Mouse (Mus musculus) right cerebral cortex, postnatal 10 days (tissue): Measurements from ENCODE around the gene Polr1a.

ENCODE experiments used
- DNase-seq, 2 experiments: peaks; one replicate each; pipeline ENCODE4 v3.0.0; 2021; ENCODE audit warnings: low spot score in 2 of 2

Gene Polr1a

DNA sequence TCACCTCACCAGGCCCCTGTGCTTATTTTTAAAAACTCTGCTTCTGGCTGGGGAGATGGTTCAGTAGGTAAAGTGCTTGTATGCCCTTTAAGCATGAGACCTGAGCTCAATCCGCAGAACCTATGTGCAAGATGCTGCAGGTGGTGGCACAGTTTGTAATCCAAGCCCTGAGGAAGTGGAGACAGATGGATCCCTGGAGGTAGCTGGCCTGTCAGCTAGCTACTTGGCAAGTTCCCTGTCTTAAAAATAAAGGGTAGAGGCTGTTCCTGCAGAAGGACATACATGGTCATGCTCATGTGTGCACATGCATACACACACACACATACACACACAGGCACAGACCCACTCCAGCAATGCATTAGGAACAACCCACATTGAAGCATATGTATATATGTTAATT is 88.4 kb downstream of the Polr1a start:
- peak in 1 of 2 experiments; percentile 22 for DNase-seq

DNA sequence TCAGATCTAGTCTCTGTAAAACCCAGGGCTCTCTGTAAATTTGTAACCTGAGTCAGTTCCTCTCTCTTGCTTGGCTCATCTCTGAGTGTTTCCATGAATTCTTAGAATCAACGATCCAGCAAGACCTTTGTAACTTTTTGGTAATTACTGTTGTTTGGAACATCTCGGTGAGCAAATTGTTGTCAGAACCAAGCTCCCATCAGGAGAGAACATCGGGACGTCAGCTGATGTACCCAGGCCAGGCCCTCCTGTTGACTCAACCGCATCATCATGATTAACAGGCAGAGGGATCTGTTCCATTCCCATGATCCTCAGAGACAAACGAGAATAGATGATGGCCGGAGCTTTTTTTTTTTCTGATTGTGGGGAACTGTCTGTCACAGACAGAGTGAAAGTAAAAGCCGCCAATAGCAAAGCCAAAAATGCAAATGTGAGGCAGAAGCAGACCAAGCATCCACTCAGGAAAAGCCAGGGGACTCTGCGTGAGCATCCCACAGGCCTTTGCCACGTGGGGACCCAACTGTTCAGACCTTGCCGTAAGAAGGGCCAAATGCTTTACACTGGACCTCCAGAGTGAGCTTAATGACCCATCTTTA is 91.2 kb downstream of the Polr1a start:
- no peak for DNase-seq

DNA sequence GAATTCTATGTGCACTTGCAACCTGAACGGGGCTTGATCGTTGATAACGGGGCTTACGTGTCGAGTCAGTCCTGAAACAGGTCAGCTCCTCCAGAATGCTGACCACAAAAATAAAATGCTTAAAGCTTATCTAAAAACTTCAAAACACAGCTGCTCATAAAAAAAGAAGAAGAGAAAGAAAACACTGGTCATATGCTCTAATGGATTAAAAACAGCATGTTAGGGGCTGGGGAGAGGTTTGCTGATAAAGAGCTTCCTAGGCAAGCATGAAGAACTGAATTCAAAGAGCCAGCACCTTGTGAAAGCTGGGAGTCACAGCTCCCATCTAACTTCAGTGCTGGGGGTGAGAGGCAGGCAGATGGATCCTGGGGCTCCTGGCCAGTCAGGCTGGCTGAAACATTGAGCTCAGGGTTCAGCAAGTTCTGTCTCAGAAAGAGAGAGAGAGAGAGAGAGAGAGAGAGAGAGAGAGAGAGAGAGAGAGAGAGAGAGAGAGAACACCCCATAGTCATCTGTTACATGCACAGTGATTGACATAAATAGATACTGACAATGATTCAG is 92.4 kb downstream of the Polr1a start:
- DNase-seq: no peak

DNA sequence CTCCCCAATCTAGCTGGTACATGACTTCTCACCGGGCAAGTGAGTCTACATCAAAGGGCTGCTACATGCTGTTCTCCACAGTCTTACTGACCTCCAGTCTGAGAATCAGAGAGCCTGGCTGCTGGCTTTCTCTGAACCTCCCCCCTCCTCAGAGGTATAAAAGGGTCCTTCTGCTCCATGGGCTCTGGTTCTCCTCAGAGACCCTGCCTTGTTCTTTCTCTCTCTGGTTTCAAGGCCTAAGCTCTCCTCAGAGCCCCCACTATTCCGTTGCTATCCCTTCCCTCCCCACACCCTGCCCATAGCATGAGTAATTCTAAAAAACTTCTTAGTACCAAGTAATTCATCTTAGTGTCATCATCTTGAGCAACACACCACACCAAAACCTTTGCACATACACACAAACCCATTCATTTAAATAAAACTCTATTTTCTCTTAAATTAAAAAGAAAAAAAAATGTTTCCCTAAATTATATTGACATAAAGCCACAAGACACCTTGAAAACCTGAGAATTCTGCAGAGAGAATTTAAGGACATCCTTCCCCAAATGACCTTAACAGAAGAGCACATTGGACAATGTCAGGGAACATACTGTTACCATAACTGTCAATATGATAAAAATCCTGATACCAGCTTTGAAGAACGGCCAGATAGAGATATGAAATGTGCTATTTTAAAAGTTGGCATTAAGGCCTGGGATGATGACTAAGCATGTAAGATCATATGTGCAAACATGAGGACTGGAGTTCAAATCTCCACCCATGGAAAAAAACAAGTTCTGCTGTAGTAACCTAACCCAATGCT is 98.8 kb downstream of the Polr1a start:
- DNase-seq: no peak

DNA sequence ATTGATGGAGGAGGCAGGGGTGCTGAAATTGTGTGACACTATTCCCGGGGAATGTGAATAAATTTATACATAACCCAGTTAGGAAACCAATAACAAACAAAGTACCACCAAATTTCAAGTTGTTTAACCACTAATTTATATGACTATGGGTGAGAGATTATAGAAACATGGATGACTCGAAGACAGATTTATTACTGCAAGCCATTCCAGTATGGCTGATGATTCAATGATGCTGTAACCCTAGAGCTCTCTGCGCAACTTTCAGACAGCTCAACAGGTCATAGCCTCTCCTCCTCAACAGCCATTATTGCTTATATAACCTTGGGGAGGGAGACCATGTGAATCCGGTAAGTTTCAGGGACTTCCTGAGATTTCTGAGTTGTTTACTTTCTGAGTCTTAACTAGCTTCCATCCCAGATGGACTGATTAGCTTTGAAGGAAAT is 99.4 kb downstream of the Polr1a start:
- no peak for DNase-seq

DNA sequence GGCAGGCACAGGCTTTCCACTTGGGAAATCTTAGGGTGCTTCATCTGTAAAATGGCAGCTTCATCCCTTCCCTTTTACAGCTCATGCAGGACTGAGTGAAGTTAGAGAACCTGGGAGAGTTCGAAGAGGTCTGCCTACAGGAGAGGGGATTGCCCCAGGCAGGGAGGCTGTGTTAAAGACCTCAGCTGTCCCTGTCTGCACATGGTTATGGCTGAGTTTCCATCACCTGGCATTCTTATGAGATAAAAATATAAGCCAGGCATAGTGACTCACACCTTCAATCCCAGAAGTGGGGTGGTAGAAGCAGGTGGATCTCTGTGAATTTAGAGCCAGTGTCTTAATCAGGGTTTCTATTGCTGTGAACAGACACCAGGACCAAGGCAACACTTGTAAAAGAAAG is 100.6 kb downstream of the Polr1a start:
- DNase-seq: no peak

DNA sequence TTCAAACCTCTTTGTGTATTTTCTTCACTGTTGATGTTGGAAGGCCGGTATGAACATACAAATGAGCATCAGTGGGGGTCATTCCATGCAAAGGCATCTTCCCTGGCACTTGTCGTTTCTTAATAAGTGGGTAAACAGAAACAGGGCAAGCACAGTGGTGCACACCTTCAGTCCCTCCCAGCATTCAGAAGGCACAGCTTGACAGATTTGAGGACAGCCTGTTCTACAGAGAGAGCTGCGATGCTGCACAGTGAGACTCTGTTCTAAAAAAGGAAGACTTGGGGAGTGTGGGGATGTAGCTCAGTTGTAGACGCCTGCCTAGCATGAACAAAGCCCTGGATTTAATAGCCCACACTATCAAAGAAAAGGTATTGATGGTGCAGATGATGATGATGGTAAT is 105.2 kb downstream of the Polr1a start:
- DNase-seq: no peak

DNA sequence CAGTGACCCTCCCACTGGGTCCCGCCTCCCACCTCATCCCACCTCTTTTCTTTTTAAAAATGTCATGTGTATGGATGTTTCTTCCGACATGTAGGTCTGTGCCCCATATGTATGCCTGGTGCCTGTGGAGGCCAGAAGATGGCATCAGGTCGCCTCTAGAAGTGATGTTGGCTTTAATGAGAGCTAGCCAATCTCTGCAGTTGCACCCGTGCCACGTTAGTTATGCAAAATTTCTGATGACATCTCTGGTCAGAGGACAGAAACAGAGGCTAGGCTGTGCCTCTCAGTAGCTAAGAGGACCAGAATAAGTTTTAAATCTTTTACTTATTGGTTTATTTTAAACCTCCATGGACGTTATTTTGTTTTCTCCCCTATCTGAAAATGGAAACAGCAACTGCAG is 109.2 kb downstream of the Polr1a start:
- DNase-seq: no peak

DNA sequence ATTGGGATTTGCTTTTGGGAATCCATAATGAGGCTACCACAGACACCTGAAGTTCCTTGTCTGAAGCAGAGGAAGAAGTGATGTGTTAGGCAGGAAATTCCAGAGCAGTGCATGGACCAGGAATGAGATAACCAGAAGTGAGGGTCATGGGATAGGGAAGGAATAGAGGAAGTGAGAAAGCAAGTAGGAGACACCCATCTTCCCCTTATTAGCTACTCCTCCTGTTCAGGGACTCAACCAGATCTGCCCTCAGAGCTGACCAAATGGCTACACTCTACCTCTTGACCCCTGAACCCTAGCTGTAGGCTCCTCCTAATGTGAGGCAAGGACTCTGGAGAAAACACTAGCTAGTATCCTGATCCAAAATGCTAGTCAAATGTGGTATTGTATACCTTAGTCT is 116.6 kb downstream of the Polr1a start:
- DNase-seq: no peak

DNA sequence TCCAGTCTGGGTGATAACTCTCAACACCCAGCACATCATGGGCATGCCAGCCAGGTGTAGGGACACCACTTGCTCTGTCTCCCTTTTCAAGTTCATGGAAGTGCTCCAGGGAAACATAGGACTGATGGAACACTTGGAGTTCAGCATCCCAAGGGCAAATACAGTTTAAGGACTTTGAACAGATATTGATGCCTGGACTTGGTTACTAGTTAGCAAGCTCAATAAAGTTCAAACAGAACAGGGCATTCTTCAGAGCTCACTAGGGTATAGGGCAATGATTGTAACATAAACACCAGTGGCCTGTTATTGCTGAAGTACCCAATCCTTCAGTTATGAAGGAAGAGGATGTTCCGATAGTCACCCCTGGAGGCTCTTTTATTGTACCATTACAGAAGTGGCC is 119.2 kb downstream of the Polr1a start:
- no peak for DNase-seq

DNA sequence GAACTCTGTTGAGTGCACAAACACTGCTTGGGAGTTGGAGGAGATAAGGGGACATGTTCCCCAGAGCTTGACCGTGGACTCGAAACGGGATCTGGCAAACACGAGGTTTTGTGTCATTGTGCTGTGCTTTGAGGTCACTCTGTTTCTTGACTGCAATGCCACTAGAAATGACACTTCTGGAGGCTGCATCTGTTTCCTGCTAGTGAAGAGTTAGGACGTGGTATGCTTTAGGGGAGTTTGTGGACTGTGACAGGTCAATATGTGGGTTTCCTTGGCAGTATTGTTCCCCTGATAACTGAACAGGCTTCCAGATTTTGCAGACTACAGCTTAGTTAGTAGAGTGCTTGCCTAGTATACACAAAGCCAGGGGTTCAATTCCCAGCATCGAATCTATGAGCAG is 120.8 kb downstream of the Polr1a start:
- no peak for DNase-seq
